Mouse (Mus musculus): ENCODE data around the gene Ccdc27. TPM values are rescaled to one million over a fixed set of nuclear protein-coding genes. Genes with fewer than 3 reads are reported as not detected.

Gene Ccdc27
- polyA plus RNA-seq, 1 experiment from 2014 or later, result not detected

GRCm38 (mm10) chr4:154045837-154046236, 3.4 kb upstream of the Ccdc27 start:
- Histone ChIP-seq H3K4me3 (replicated peaks; ENCODE audit: low read length) (no peak overlapping the region), H3K27me3 (ENCODE audit: control insufficient read depth, insufficient read depth, low read length) (no peaks in the 10 kb centered on the region), H3K27ac (ENCODE audit: low read length) (no peak overlapping the region), H3K9me3 (replicated peaks; ENCODE audit: control insufficient read depth, low read length) (no peaks in the 10 kb centered on the region), H3K36me3 (ENCODE audit: control insufficient read depth, insufficient read depth, low read length) (no peaks in the 10 kb centered on the region), H3K9ac (ENCODE audit: low read length) (no peak overlapping the region), H3K4me2 (ENCODE audit: low read depth, low read length) (no peak overlapping the region), H3K4me1 (ENCODE audit: control insufficient read depth, insufficient read depth, low read length) (no peaks in the 10 kb centered on the region)
- 69% methylated on average over 5 of the region's 5 CpGs for WGBS
- ATAC-seq (ENCODE audit: insufficient read depth, low FRiP score), result no peak

GRCm38 (mm10) chr4:154037123-154037522, 5.4 kb downstream of the Ccdc27 start:
- Histone ChIP-seq H3K4me3 (replicated peaks; ENCODE audit: low read length) (no peak overlapping the region), H3K27ac (ENCODE audit: low read length) (no peak overlapping the region), H3K9me3 (replicated peaks; ENCODE audit: control insufficient read depth, low read length) (no peaks in the 10 kb centered on the region), H3K36me3 (ENCODE audit: control insufficient read depth, insufficient read depth, low read length) (no peaks in the 10 kb centered on the region), H3K4me1 (ENCODE audit: control insufficient read depth, insufficient read depth, low read length) (no peaks in the 10 kb centered on the region), H3K27me3 (ENCODE audit: control insufficient read depth, insufficient read depth, low read length) (no peaks in the 10 kb centered on the region), H3K4me2 (ENCODE audit: low read depth, low read length) (no peak overlapping the region), H3K9ac (ENCODE audit: low read length) (no peak overlapping the region)
- no peak for ATAC-seq (ENCODE audit: insufficient read depth, low FRiP score)
- WGBS, result 25% methylated on average over 3 of the region's 3 CpGs

- H3K27ac ChIP-seq (ENCODE audit: low read length), result no peak overlapping the region
- H3K4me1 ChIP-seq (ENCODE audit: control insufficient read depth, insufficient read depth, low read length), result peaks cover 26% of the 10 kb centered on the region
- H3K4me3 ChIP-seq (replicated peaks; ENCODE audit: low read length), result no peak overlapping the region
- H3K9me3 ChIP-seq (replicated peaks; ENCODE audit: control insufficient read depth, low read length), result no peaks in the 10 kb centered on the region
- H3K36me3 ChIP-seq (ENCODE audit: control insufficient read depth, insufficient read depth, low read length), result no peaks in the 10 kb centered on the region
- no peak for ATAC-seq (ENCODE audit: insufficient read depth, low FRiP score)
- H3K9ac ChIP-seq (ENCODE audit: low read length), result no peak overlapping the region
- H3K4me2 ChIP-seq (ENCODE audit: low read depth, low read length), result no peak overlapping the region
- H3K27me3 ChIP-seq (ENCODE audit: control insufficient read depth, insufficient read depth, low read length), result no peaks in the 10 kb centered on the region
Measured at GRCm38 (mm10) chr4:154028646-154029045, 13.8 kb downstream of the Ccdc27 start.

GRCm38 (mm10) chr4:154028066-154028465, 14.4 kb downstream of the Ccdc27 start:
- H3K4me2 ChIP-seq (ENCODE audit: low read depth, low read length), result no peak overlapping the region

GRCm38 (mm10) chr4:154026441-154026761, 16.1 kb downstream of the Ccdc27 start:
- Histone ChIP-seq H3K9ac (ENCODE audit: low read length) (peak overlapping the region; percentile 77), H3K27ac (ENCODE audit: low read length) (no peak overlapping the region), H3K27me3 (ENCODE audit: control insufficient read depth, insufficient read depth, low read length) (no peaks in the 10 kb centered on the region), H3K4me2 (ENCODE audit: low read depth, low read length) (peak overlapping the region; percentile 81), H3K9me3 (replicated peaks; ENCODE audit: control insufficient read depth, low read length) (no peaks in the 10 kb centered on the region), H3K4me3 (replicated peaks; ENCODE audit: low read length) (peak overlapping the region; percentile 65), H3K4me1 (ENCODE audit: control insufficient read depth, insufficient read depth, low read length) (peaks cover 39% of the 10 kb centered on the region), H3K36me3 (ENCODE audit: control insufficient read depth, insufficient read depth, low read length) (0 out of 2 replicates have a peak, but pooled peaks cover 4% of the 10 kb centered on the region)
- ATAC-seq (ENCODE audit: insufficient read depth, low FRiP score), result no peak
- WGBS, result 21% methylated on average over 2 of the region's 2 CpGs

More at GRCm38 (mm10) chr4:154028066-154028465, 14.4 kb downstream of the Ccdc27 start:
- Histone ChIP-seq H3K36me3 (ENCODE audit: control insufficient read depth, insufficient read depth, low read length) (no peaks in the 10 kb centered on the region), H3K4me1 (ENCODE audit: control insufficient read depth, insufficient read depth, low read length) (peaks cover 32% of the 10 kb centered on the region), H3K27me3 (ENCODE audit: control insufficient read depth, insufficient read depth, low read length) (no peaks in the 10 kb centered on the region), H3K9ac (ENCODE audit: low read length) (no peak overlapping the region), H3K27ac (ENCODE audit: low read length) (no peak overlapping the region), H3K9me3 (replicated peaks; ENCODE audit: control insufficient read depth, low read length) (no peaks in the 10 kb centered on the region), H3K4me3 (replicated peaks; ENCODE audit: low read length) (no peak overlapping the region)
- WGBS, result 73% methylated on average over 7 of the region's 7 CpGs
- no peak for ATAC-seq (ENCODE audit: insufficient read depth, low FRiP score)

- WGBS, result 2% methylated on average over 33 of the region's 33 CpGs
- Histone ChIP-seq H3K9me3 (replicated peaks; ENCODE audit: control insufficient read depth, low read length) (no peaks in the 10 kb centered on the region), H3K9ac (ENCODE audit: low read length) (peak within 1 kb of the TSS; percentile 77), H3K4me3 (replicated peaks; ENCODE audit: low read length) (peak within 1 kb of the TSS; percentile 65), H3K4me1 (ENCODE audit: control insufficient read depth, insufficient read depth, low read length) (peaks cover 39% of the 10 kb centered on the region), H3K36me3 (ENCODE audit: control insufficient read depth, insufficient read depth, low read length) (0 out of 2 replicates have a peak, but pooled peaks cover 8% of the 10 kb centered on the region), H3K4me2 (ENCODE audit: low read depth, low read length) (peak within 1 kb of the TSS; percentile 81), H3K27ac (ENCODE audit: low read length) (peak within 1 kb of the TSS; percentile 72), H3K27me3 (ENCODE audit: control insufficient read depth, insufficient read depth, low read length) (no peaks in the 10 kb centered on the region)
- ATAC-seq (ENCODE audit: insufficient read depth, low FRiP score), result peak; percentile 76
Measured at GRCm38 (mm10) chr4:154025641-154026440, 16.6 kb downstream of the Ccdc27 start, which contains the start of gene Smim1. Smim1 (minus strand) TSS chr4:154026230.

GRCm38 (mm10) chr4:154024729-154025521, 17.6 kb downstream of the Ccdc27 start:
- H3K4me1 ChIP-seq (ENCODE audit: control insufficient read depth, insufficient read depth, low read length), result peaks cover 39% of the 10 kb centered on the region
- peak overlapping the region; percentile 65 for H3K4me3 ChIP-seq (replicated peaks; ENCODE audit: low read length)
- H3K27ac ChIP-seq (ENCODE audit: low read length), result peak overlapping the region; percentile 72
- peak overlapping the region; percentile 77 for H3K9ac ChIP-seq (ENCODE audit: low read length)
- H3K27me3 ChIP-seq (ENCODE audit: control insufficient read depth, insufficient read depth, low read length), result no peaks in the 10 kb centered on the region
- H3K9me3 ChIP-seq (replicated peaks; ENCODE audit: control insufficient read depth, low read length), result no peaks in the 10 kb centered on the region
- 0 out of 2 replicates have a peak, but pooled peaks cover 15% of the 10 kb centered on the region for H3K36me3 ChIP-seq (ENCODE audit: control insufficient read depth, insufficient read depth, low read length)
- no peak for ATAC-seq (ENCODE audit: insufficient read depth, low FRiP score)
- peak overlapping the region; percentile 81 for H3K4me2 ChIP-seq (ENCODE audit: low read depth, low read length)
- WGBS, result 32% methylated on average over 17 of the region's 17 CpGs

- Histone ChIP-seq H3K27me3 (ENCODE audit: control insufficient read depth, insufficient read depth, low read length) (no peaks in the 10 kb centered on the region), H3K4me2 (ENCODE audit: low read depth, low read length) (peak overlapping the region; percentile 81), H3K9ac (ENCODE audit: low read length) (peak overlapping the region; percentile 77), H3K4me3 (replicated peaks; ENCODE audit: low read length) (peak overlapping the region; percentile 65; the same call in 1 of the 2 replicates), H3K9me3 (replicated peaks; ENCODE audit: control insufficient read depth, low read length) (no peaks in the 10 kb centered on the region), H3K4me1 (ENCODE audit: control insufficient read depth, insufficient read depth, low read length) (peaks cover 39% of the 10 kb centered on the region), H3K27ac (ENCODE audit: low read length) (peak overlapping the region; percentile 21), H3K36me3 (ENCODE audit: control insufficient read depth, insufficient read depth, low read length) (0 out of 2 replicates have a peak, but pooled peaks cover 15% of the 10 kb centered on the region)
- peak; percentile 30 for ATAC-seq (ENCODE audit: insufficient read depth, low FRiP score)
- 8% methylated on average over 8 of the region's 8 CpGs for WGBS
Measured at GRCm38 (mm10) chr4:154023754-154024601, 18.5 kb downstream of the Ccdc27 start.

Measured in stomach, embryonic 16.5 days (tissue).